Mouse (Mus musculus): ENCODE measurements around the gene Kiss1. TPM values are rescaled to one million over a fixed set of nuclear protein-coding genes. Genes with fewer than 3 reads are reported as not detected.
A peak's percentile ranks its signal among the peaks of the same experiment; 100 is the strongest.

The Kiss1 gene
- 6.6 and 7.1 TPM in 2 replicates for polyA plus RNA-seq (2014; fragmentation: Nextera tagmentation; extraction: Ambion mirVana)

- Histone ChIP-seq H3K4me2 (no peak within 1 kb of the TSS), H3K36me3 (ENCODE audit: insufficient read depth) (no peaks in the 10 kb centered on the region), H3K27ac (ENCODE audit: low read depth) (no peak within 1 kb of the TSS), H3K4me3 (ENCODE audit: low read depth, low read length) (no peak within 1 kb of the TSS), H3K9ac (no peak within 1 kb of the TSS), H3K27me3 (ENCODE audit: insufficient read depth, low read length) (no peaks in the 10 kb centered on the region), H3K4me1 (ENCODE audit: insufficient read depth) (0 out of 2 replicates have a peak, but pooled peaks cover 2% of the 10 kb centered on the region), H3K9me3 (ENCODE audit: low read depth, low read length) (no peaks in the 10 kb centered on the region)
- DNase-seq (no peak), ATAC-seq (ENCODE audit: insufficient read depth) (no peak)
- TF ChIP-seq CTCF (IDR thresholded peaks at IDR 0.05; ENCODE audit: low read depth), result no peak
- 62% methylated on average over 13 of the region's 13 CpGs for WGBS
Measured at GRCm38 (mm10) chr1:133321267-133321925, at the start of gene Kiss1. Gene Kiss1, plus strand, starts transcription at chr1:133321875.

- Histone ChIP-seq H3K27me3 (ENCODE audit: insufficient read depth, low read length) (no peaks in the 10 kb centered on the region), H3K9me3 (ENCODE audit: low read depth, low read length) (no peaks in the 10 kb centered on the region), H3K27ac (ENCODE audit: low read depth) (no peak overlapping the region), H3K4me2 (no peak overlapping the region), H3K9ac (no peak overlapping the region), H3K4me3 (ENCODE audit: low read depth, low read length) (no peak overlapping the region), H3K36me3 (ENCODE audit: insufficient read depth) (peaks cover 14% of the 10 kb centered on the region; the same call in 1 of the 2 replicates), H3K4me1 (ENCODE audit: insufficient read depth) (peaks cover 3% of the 10 kb centered on the region; the same call in 1 of the 2 replicates)
- DNase-seq, result no peak
- TF ChIP-seq CTCF (IDR thresholded peaks at IDR 0.05; ENCODE audit: low read depth), result no peak
- WGBS, result 90% methylated on average over 19 of the region's 19 CpGs
- ATAC-seq (ENCODE audit: insufficient read depth), result no peak
Measured at GRCm38 (mm10) chr1:133274163-133274562, 47.5 kb upstream of the Kiss1 start.

- ATAC-seq (ENCODE audit: insufficient read depth) (no peak), DNase-seq (no peak)
- Histone ChIP-seq H3K36me3 (ENCODE audit: insufficient read depth) (peaks cover 14% of the 10 kb centered on the region; the same call in 1 of the 2 replicates), H3K27me3 (ENCODE audit: insufficient read depth, low read length) (no peaks in the 10 kb centered on the region), H3K9me3 (ENCODE audit: low read depth, low read length) (no peaks in the 10 kb centered on the region), H3K9ac (no peak overlapping the region), H3K27ac (ENCODE audit: low read depth) (no peak overlapping the region), H3K4me3 (ENCODE audit: low read depth, low read length) (no peak overlapping the region), H3K4me2 (no peak overlapping the region), H3K4me1 (ENCODE audit: insufficient read depth) (peaks cover 6% of the 10 kb centered on the region; the same call in 1 of the 2 replicates)
- no peak for TF ChIP-seq CTCF (IDR thresholded peaks at IDR 0.05; ENCODE audit: low read depth)
- 67% methylated on average over 5 of the region's 5 CpGs for WGBS
Measured at GRCm38 (mm10) chr1:133276983-133277382, 44.7 kb upstream of the Kiss1 start.

- Histone ChIP-seq H3K9me3 (ENCODE audit: low read depth, low read length) (no peaks in the 10 kb centered on the region), H3K9ac (no peak overlapping the region), H3K27me3 (ENCODE audit: insufficient read depth, low read length) (no peaks in the 10 kb centered on the region), H3K4me2 (no peak overlapping the region), H3K4me3 (ENCODE audit: low read depth, low read length) (no peak overlapping the region), H3K36me3 (ENCODE audit: insufficient read depth) (peaks cover 14% of the 10 kb centered on the region; the same call in 1 of the 2 replicates), H3K27ac (ENCODE audit: low read depth) (no peak overlapping the region), H3K4me1 (ENCODE audit: insufficient read depth) (peaks cover 6% of the 10 kb centered on the region; the same call in 1 of the 2 replicates)
- WGBS, result 63% methylated on average over 6 of the region's 6 CpGs
- DNase-seq, result no peak
- no peak for TF ChIP-seq CTCF (IDR thresholded peaks at IDR 0.05; ENCODE audit: low read depth)
- ATAC-seq (ENCODE audit: insufficient read depth), result no peak
Measured at GRCm38 (mm10) chr1:133278539-133278938, 43.1 kb upstream of the Kiss1 start.

GRCm38 (mm10) chr1:133278946-133279631 is 42.6 kb upstream of the Kiss1 start:
- DNase-seq, result no peak
- 51% methylated on average over 15 of the region's 15 CpGs for WGBS
- Histone ChIP-seq H3K27ac (ENCODE audit: low read depth) (no peak overlapping the region), H3K27me3 (ENCODE audit: insufficient read depth, low read length) (no peaks in the 10 kb centered on the region), H3K9me3 (ENCODE audit: low read depth, low read length) (no peaks in the 10 kb centered on the region), H3K9ac (no peak overlapping the region), H3K4me1 (ENCODE audit: insufficient read depth) (peaks cover 6% of the 10 kb centered on the region; the same call in 1 of the 2 replicates), H3K4me2 (no peak overlapping the region), H3K4me3 (ENCODE audit: low read depth, low read length) (no peak overlapping the region), H3K36me3 (ENCODE audit: insufficient read depth) (peaks cover 10% of the 10 kb centered on the region; the same call in 1 of the 2 replicates)
- ATAC-seq (ENCODE audit: insufficient read depth), result no peak
- TF ChIP-seq CTCF (IDR thresholded peaks at IDR 0.05; ENCODE audit: low read depth), result no peak

GRCm38 (mm10) chr1:133279632-133280093 is 42.0 kb upstream of the Kiss1 start:
- H3K36me3 ChIP-seq (ENCODE audit: insufficient read depth), result peaks cover 6% of the 10 kb centered on the region; the same call in 1 of the 2 replicates
- H3K4me2 ChIP-seq, result no peak overlapping the region
- peak; percentile 53 for DNase-seq
- H3K9me3 ChIP-seq (ENCODE audit: low read depth, low read length), result no peaks in the 10 kb centered on the region
- peaks cover 6% of the 10 kb centered on the region; the same call in 1 of the 2 replicates for H3K4me1 ChIP-seq (ENCODE audit: insufficient read depth)
- H3K9ac ChIP-seq, result no peak overlapping the region
- H3K27me3 ChIP-seq (ENCODE audit: insufficient read depth, low read length), result no peaks in the 10 kb centered on the region
- no peak for TF ChIP-seq CTCF (IDR thresholded peaks at IDR 0.05; ENCODE audit: low read depth)
- WGBS, result 55% methylated on average over 11 of the region's 11 CpGs
- ATAC-seq (ENCODE audit: insufficient read depth), result no peak
- no peak overlapping the region for H3K27ac ChIP-seq (ENCODE audit: low read depth)
- H3K4me3 ChIP-seq (ENCODE audit: low read depth, low read length), result no peak overlapping the region

GRCm38 (mm10) chr1:133280537-133280936 is 41.1 kb upstream of the Kiss1 start:
- no peak for ATAC-seq (ENCODE audit: insufficient read depth)
- no peaks in the 10 kb centered on the region for H3K27me3 ChIP-seq (ENCODE audit: insufficient read depth, low read length)
- H3K27ac ChIP-seq (ENCODE audit: low read depth), result no peak overlapping the region
- no peak overlapping the region for H3K9ac ChIP-seq
- H3K9me3 ChIP-seq (ENCODE audit: low read depth, low read length), result no peaks in the 10 kb centered on the region
- no peak for DNase-seq
- TF ChIP-seq CTCF (IDR thresholded peaks at IDR 0.05; ENCODE audit: low read depth), result no peak
- 92% methylated on average over 2 of the region's 2 CpGs for WGBS
- peaks cover 6% of the 10 kb centered on the region; the same call in 1 of the 2 replicates for H3K4me1 ChIP-seq (ENCODE audit: insufficient read depth)
- peaks cover 3% of the 10 kb centered on the region; the same call in 1 of the 2 replicates for H3K36me3 ChIP-seq (ENCODE audit: insufficient read depth)
- H3K4me2 ChIP-seq, result no peak overlapping the region
- no peak overlapping the region for H3K4me3 ChIP-seq (ENCODE audit: low read depth, low read length)

Data from lung, embryonic 14.5 days (tissue).